Mouse (Mus musculus) adrenal gland, adult 8-10 months (tissue): ENCODE measurements around the gene Rfx8. TPM values are rescaled to one million over a fixed set of nuclear protein-coding genes. Genes with fewer than 3 reads are reported as not detected.

Experiments
- DNase-seq: peaks from one replicate; pipeline ENCODE4 v3.0.0; 2022
- total RNA-seq, 4 experiments: library from RNA; stranded (reverse); gene quantifications; 2 replicates each; pipeline ENCODE4 v1.2.4; 2022

Rfx8 gene
- under 1 TPM in 2 of 4 experiments, not detected in 2; 0.22 to 0.30 TPM for total RNA-seq

GRCm38 (mm10) chr1:39720632-39721350 is at the start of gene Rfx8:
TSS of gene Rfx8 (minus strand) at chr1:39720997.
- no peak for DNase-seq

GRCm38 (mm10) chr1:39770436-39770835 is 49.6 kb upstream of the Rfx8 start:
- DNase-seq, result no peak

GRCm38 (mm10) chr1:39768017-39768416 is 47.2 kb upstream of the Rfx8 start:
- DNase-seq, result no peak

GRCm38 (mm10) chr1:39765854-39766493 is 45.2 kb upstream of the Rfx8 start:
- no peak for DNase-seq

- peak; percentile 86 for DNase-seq
These were observed 41.2 kb upstream of the Rfx8 start for GRCm38 (mm10) chr1:39762025-39762370.

GRCm38 (mm10) chr1:39761211-39762024 is 40.6 kb upstream of the Rfx8 start:
- DNase-seq, result peak; percentile 73

- DNase-seq, result no peak
These were observed 39.5 kb upstream of the Rfx8 start for GRCm38 (mm10) chr1:39760181-39760715.

GRCm38 (mm10) chr1:39759231-39760175 is 38.7 kb upstream of the Rfx8 start:
- DNase-seq, result peak; percentile 33

GRCm38 (mm10) chr1:39758244-39758643 is 37.4 kb upstream of the Rfx8 start:
- no peak for DNase-seq

- no peak for DNase-seq
These were observed 36.2 kb upstream of the Rfx8 start for GRCm38 (mm10) chr1:39756952-39757351.

- DNase-seq, result no peak
These were observed 33.6 kb upstream of the Rfx8 start for GRCm38 (mm10) chr1:39754224-39754957.

GRCm38 (mm10) chr1:39751537-39751936 is 30.7 kb upstream of the Rfx8 start:
- no peak for DNase-seq

GRCm38 (mm10) chr1:39749664-39750063 is 28.9 kb upstream of the Rfx8 start:
- DNase-seq, result no peak

GRCm38 (mm10) chr1:39749214-39749613 is 28.4 kb upstream of the Rfx8 start:
- DNase-seq, result no peak

- no peak for DNase-seq
These were observed 27.9 kb upstream of the Rfx8 start for GRCm38 (mm10) chr1:39748666-39749065.

- DNase-seq, result no peak
These were observed 25.7 kb upstream of the Rfx8 start for GRCm38 (mm10) chr1:39746464-39746863.

- no peak for DNase-seq
These were observed 20.2 kb upstream of the Rfx8 start for GRCm38 (mm10) chr1:39740948-39741347.

- no peak for DNase-seq
These were observed 19.2 kb upstream of the Rfx8 start for GRCm38 (mm10) chr1:39740002-39740401.

- peak; percentile 62 for DNase-seq
These were observed 15.3 kb upstream of the Rfx8 start for GRCm38 (mm10) chr1:39735927-39736604.

GRCm38 (mm10) chr1:39735493-39735892 is 14.7 kb upstream of the Rfx8 start:
- DNase-seq, result no peak

- no peak for DNase-seq
These were observed 14.1 kb upstream of the Rfx8 start for GRCm38 (mm10) chr1:39734881-39735280.
